Mouse (Mus musculus) splenic B cell, adult 2 months (primary cell): ENCODE measurements around the gene Gfod1.

Source experiments
- DNase-seq: peaks from one replicate; pipeline ENCODE4 v3.0.0-alpha.2; 2011; ENCODE audit warnings: low read depth, low spot score
- H3K27me3 ChIP-seq: 2 replicates; pipeline ENCODE4 v1.6.1; 2012; ENCODE audit warnings: mild to moderate bottlenecking, low read length, moderate library complexity, mixed read lengths; ENCODE audit not compliant: control insufficient read depth, poor library complexity, insufficient read depth, severe bottlenecking
- H3K36me3 ChIP-seq: 2 replicates; pipeline ENCODE4 v1.6.1; 2012; ENCODE audit warnings: mild to moderate bottlenecking, low read length, moderate library complexity, mixed read lengths; ENCODE audit not compliant: control insufficient read depth, poor library complexity, insufficient read depth, severe bottlenecking

The Gfod1 gene

DNA sequence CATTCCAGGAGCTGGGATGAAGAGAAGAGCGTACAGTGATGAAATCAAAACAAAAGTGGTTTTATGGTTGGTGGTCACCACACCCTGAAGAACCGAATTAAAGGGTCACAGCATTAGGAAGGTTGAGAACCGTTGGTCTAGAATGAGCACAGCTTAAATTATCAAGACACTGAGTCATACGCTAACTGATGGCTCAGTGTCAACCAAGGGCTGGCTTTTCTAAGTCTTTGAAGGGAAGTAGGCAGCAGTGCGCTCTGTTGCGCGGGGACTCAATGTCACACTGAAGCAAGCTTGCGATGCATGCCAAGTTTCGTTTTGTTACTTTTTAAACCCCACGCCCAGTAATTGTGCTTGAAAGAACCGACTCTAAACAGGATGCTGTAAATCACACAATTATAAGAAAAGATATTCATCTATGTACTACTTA is 64.2 kb downstream of the Gfod1 start:
- DNase-seq, result peak; percentile 69
- no peaks in the 10 kb centered on the region for H3K27me3 ChIP-seq
- H3K36me3 ChIP-seq, result no peaks in the 10 kb centered on the region

DNA sequence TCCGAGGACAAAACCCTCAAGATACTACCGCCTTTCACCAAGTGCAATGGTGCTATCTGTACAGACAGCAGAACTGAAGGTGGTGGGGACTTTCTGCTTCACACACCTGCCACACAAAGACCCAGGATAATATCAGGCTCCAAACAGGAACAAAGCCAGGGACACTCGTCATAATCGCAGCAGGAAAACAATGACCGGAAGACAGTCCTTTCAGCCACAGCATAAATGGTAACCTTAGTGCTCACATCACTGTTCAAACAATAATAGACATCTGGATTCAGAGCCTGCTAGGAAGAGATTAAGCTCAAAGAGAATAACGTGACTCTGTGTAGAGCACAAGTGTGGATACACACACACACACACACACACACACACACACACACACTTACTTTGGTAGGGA is 67.3 kb downstream of the Gfod1 start:
- DNase-seq, result no peak
- no peaks in the 10 kb centered on the region for H3K27me3 ChIP-seq
- H3K36me3 ChIP-seq, result no peaks in the 10 kb centered on the region

DNA sequence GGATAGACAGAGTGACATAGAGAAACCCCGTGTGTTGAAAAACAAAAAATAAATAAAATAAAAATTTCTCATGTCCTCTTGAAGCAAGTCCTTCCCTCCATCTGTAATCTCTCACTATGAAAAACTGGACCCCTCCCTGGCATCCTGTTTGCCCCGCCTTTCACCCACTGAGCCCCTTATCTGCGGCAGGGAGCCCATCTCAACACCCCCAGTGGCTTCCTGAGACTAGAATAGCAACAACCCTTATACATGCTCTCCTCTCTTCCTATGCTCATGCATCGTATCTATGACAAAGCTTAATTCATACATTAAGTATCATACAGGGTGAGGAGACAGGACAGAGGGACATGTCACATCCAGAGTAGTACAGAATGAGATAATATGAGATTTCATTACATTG is 68.0 kb downstream of the Gfod1 start:
- H3K27me3 ChIP-seq, result no peaks in the 10 kb centered on the region
- DNase-seq, result no peak
- no peaks in the 10 kb centered on the region for H3K36me3 ChIP-seq

DNA sequence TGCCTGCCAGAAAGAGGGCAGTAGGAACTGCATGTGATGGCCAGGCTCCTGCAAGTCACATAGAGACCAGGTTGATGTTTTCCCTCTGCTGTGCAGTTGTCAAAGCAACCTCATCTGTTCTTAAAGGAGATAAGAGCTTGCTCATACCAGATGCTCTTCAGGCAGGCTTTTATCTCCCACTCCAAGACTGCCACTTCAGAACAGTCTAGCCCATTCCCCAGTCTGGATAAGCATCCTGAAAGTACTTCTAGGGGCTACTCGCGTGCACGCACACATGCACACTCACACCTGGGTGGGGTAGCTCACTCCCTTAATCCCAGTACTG is 68.4 kb downstream of the Gfod1 start:
- Histone ChIP-seq H3K27me3 (no peaks in the 10 kb centered on the region), H3K36me3 (no peaks in the 10 kb centered on the region)
- no peak for DNase-seq

DNA sequence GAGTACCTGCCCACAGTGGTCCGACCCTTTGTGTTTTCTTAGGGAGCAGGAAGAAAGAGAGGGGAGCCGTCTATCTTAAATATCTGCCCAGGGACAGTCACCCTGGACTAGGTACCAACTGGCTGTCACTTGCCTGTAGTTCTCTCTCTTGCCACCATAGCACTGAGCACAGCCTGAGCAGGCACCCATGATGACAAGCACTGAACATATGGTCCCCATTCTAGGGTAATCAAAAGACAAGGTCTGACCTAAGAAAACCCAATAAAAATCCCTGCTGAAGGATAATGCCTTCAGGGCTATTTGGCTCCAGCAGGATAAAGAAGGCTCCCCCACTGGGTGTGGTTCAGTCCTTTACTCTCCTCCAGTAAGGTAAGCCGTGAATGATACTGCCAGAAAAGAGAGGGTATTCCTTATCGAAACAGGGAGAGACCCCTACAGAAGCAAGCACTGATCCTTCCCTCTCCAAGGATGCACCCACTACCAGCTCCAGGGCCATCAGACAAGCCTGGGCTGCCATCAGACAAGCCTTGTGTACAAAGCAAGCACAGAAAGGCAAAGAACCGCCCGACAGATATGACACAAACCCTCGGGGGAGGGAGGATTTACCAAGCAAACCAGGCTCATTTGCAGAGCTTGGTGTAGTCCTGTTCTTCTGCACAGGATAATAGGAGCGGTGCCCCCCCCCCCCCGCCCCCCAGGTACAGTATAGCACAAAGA is 68.9 kb downstream of the Gfod1 start:
- no peaks in the 10 kb centered on the region for H3K36me3 ChIP-seq
- H3K27me3 ChIP-seq, result no peaks in the 10 kb centered on the region
- DNase-seq, result no peak

DNA sequence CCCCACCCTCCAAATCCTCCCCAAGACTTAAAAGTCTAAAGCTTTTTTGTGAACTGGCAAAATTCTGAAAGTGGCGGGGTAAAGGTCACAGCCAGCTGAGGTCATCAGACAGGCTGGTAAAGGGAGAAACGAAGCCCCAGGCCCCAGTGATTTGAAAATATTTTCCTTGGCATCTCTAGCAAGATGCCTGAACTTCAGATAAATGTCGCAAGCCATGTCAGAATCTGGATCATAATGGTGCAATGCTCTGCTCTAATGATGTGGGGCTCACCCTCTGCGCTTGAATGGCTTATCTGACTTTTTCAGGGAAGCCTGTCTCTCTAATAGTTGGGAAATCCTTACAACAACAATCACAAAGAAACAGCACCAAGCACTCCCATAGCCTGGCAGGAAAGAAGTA is 70.6 kb downstream of the Gfod1 start:
- H3K36me3 ChIP-seq, result no peaks in the 10 kb centered on the region
- DNase-seq, result no peak
- no peaks in the 10 kb centered on the region for H3K27me3 ChIP-seq

DNA sequence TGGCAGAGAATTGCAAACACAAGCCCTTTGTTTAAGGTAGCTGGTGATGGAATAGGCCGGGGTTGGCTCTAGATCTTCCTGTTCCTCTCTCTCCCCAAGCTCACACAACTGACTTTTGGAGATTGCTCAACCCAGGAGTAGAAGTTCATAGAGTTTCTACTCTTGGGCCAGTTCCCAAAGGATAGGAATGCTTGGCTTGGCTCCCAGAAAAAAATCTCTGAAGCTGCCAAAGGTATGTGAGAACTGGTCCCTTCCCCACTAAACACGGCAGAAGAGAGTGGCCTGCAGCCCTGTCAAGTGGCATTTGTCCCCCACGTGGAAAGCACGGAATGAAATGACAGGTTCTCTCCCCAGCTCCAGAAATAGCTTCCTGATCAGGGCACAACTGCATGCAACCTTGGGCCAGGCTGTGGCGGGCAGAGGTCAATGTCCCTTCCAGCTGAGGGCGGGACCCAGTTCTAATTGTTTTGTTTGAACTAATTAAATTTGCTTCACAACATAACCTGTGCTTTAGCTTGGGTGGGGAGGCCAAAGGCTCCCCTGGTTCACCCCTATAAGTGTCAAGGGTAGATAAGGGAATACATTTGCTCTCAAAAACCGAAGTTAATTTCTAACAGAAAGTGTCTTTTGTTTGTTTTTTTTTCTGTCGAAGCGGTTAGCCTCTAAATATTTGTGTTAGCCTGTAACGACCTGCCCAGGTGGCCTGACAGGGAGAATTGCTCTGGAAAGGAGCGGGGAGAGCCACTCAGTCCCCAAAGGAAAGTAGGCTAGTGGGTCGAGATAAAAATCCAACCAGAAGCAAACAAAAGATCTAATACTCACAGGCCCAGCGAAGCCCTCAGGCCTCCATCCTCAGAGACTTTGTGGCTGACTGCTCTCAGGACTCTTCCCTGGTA is 71.8 kb downstream of the Gfod1 start:
- DNase-seq, result no peak
- Histone ChIP-seq H3K27me3 (no peaks in the 10 kb centered on the region), H3K36me3 (no peaks in the 10 kb centered on the region)

DNA sequence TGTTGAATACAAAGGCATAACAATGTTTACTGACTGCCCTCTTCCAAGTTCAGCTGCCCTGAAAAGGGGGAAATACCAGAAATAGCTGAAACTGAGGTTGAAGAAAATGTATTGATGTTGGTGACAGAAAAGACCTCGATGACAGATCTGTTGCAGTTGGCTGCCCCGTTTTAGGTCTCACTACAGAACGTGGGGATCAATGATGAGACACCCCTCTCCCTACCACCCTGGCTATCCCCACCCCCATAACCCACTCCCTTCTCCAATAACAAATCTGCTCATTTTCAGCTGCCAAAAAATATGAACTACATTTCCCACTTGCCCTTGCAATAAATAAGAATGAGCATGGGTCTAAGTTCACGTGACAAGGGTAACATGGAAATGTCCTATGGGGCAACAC is 73.1 kb downstream of the Gfod1 start:
- DNase-seq, result no peak
- Histone ChIP-seq H3K27me3 (no peaks in the 10 kb centered on the region), H3K36me3 (no peaks in the 10 kb centered on the region)

DNA sequence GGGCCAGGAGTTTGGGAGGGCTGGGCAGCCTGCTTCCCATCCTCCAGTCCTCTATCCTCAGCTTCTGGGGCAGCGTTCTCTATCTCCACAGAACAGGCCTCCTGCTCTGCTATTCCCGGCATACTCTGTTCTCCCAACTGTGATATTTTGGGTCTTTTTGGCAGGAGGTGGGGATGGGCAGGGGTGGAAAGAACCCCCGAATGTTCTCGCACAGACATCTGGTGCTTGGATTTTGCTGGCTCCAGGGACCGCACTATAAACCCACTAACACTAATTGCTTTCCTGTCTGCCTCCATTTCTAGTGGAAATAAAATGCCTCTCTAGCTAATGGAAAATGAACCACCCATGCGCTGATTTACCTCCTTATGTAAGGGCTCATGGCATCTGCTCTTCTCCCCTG is 73.7 kb downstream of the Gfod1 start:
- Histone ChIP-seq H3K27me3 (no peaks in the 10 kb centered on the region), H3K36me3 (no peaks in the 10 kb centered on the region)
- DNase-seq, result no peak

DNA sequence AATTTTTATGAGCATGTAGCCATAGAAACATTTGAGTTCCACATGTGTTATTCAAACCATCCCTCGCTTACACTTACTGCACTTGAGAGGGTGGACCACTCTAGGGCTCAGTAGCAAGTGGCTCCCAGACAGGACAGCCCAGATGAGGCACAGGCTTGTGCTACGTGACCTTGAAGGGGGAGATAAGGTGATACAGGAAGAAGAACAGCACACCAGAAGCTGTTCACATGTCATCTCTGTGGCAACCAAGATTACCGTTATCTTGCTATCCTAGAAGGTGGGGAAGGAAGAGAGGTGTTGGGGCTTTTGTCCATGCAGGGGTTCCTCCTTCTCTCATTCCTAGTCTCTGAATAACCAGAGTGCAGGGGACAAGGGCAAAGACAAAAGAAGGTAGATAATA is 74.2 kb downstream of the Gfod1 start:
- Histone ChIP-seq H3K36me3 (no peaks in the 10 kb centered on the region), H3K27me3 (no peaks in the 10 kb centered on the region)
- DNase-seq, result no peak

DNA sequence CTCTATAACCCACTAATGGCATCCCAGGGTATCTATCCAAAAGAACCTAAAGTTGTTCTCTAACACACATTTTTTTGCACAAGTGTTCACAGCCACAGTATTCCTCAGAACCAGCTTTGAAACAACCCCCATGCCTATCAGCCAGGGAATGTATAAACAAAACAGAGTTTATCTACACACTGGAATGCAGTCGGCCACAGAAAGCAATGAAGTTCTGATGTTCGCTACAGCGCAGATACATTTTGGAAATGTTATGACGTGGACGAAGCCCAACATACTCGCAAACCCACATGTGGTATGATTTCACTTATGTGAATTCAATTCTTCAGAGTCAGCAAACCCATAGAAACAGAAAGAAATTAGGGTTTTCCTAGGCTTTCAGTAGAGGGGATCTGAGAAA is 75.8 kb downstream of the Gfod1 start:
- Histone ChIP-seq H3K27me3 (no peaks in the 10 kb centered on the region), H3K36me3 (no peaks in the 10 kb centered on the region)
- no peak for DNase-seq

DNA sequence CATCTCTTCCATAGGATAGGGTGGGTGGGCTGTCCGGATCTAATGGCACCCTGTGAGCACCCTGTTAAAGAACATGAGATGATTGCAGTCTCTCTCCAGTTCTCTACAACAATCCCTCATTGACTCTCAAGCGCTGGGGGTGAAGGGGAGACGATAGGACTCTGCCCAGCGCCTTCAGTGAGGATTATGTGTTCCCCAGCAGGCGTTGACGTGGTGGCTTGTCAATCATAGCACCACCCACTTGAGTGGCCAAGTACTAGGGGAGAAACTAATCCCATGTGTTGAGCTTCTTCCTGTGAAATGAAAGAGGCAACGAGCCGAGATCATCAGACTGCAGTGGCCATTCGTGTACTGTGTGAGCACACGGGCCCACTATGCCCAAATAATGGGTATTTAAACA is 77.9 kb downstream of the Gfod1 start:
- DNase-seq, result no peak
- H3K27me3 ChIP-seq, result no peaks in the 10 kb centered on the region

DNA sequence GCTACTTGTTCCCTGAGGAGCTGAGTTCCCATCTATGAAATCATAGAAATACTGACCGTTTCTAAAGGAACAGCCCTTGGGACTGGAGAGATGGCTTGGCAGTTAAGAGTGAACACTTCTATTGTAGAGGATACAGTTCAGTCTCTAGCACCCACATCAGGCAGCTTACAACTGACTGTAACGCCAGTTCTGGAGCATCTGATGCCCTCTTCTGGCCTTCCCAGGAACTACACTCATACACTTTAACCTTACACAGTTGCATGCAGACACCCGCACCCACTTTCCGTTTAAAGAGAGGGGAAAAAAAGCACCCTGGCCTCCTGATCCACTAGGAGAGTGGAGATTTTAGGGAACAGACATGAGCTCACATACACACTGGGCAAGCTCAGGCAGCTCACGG is 78.8 kb downstream of the Gfod1 start:
- H3K36me3 ChIP-seq, result no peaks in the 10 kb centered on the region
- no peaks in the 10 kb centered on the region for H3K27me3 ChIP-seq
- peak; percentile 48 for DNase-seq

More for the DNA sequence above, 77.9 kb downstream of the Gfod1 start:
- H3K36me3 ChIP-seq, result no peaks in the 10 kb centered on the region

DNA sequence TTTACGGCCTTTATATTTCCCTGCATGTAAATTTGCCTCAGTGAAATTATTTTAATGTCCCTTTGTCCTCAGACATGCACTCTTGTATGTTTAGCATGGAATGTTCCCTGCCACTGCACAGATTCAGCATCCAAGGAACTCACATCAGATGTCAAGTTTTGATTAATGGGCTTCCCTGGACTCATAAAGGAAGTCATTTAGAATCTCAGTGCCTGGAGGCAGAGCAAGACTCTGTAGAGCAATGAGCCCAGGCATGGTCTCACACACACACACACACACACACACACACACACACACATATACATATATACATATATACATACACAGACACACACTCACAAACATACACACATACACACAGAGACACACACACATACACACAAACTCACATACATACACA is 81.9 kb downstream of the Gfod1 start:
- H3K27me3 ChIP-seq, result no peaks in the 10 kb centered on the region
- H3K36me3 ChIP-seq, result no peaks in the 10 kb centered on the region
- no peak for DNase-seq

DNA sequence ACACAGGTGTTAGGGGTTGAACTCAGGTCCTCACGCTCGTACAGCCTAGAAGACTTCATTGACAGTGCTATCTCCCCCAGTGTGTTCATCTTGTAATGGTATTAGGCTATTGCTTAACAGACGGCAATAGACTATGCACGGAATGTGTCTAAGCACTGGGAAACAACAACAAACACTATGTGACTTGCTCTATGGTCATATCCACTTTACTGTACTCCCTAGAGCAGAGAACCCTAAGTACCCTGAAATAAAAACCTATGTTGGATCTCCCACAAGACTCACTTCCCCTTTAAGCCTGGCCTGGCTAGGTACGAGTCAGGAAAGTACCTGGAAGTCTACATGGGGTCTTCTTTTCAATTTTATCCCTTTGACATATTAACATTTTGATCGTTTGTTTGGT is 82.7 kb downstream of the Gfod1 start:
- no peaks in the 10 kb centered on the region for H3K27me3 ChIP-seq
- H3K36me3 ChIP-seq, result no peaks in the 10 kb centered on the region
- DNase-seq, result no peak
